Mouse (Mus musculus): ENCODE measurements around the gene St8sia1.

- TF ChIP-seq TAL1 (IDR thresholded peaks at IDR 0.05; ENCODE audit: low read length) (no peak), GATA1 (IDR thresholded peaks at IDR 0.05; ENCODE audit: low read length) (no peak)
These were observed 27.3 kb upstream of the St8sia1 start for GRCm38 (mm10) chr6:142991391-142992059.
